Mouse (Mus musculus) neural tube, embryonic 13.5 days (tissue): ENCODE data around the gene Luzp1. TPM values are rescaled to one million over a fixed set of nuclear protein-coding genes. Genes with fewer than 3 reads are reported as not detected.

Source experiments
- ATAC-seq: fragments of 200-750 bp; cut with Nextera tagmentation; 2 replicates; pipeline ENCODE4 v1.8.0; 2017; ENCODE audit warnings: low read depth, mild to moderate bottlenecking, moderate TSS enrichment, moderate library complexity
- H3K27ac ChIP-seq: fragments of 300-500 bp; sonication (generic); replicated peaks from 2 replicates; pipeline ENCODE4 v1.5.1; 2015; ENCODE audit warnings: moderate library complexity, mild to moderate bottlenecking, inconsistent platforms
- H3K27me3 ChIP-seq: fragments of 300-500 bp; sonication (generic); 2 replicates; pipeline ENCODE4 v1.6.1; 2015; ENCODE audit warnings: mild to moderate bottlenecking, inconsistent platforms
- H3K36me3 ChIP-seq: fragments of 300-500 bp; sonication (generic); 2 replicates; pipeline ENCODE4 v1.6.1; 2015; ENCODE audit warnings: mild to moderate bottlenecking, inconsistent platforms
- H3K4me1 ChIP-seq: fragments of 300-500 bp; sonication (generic); replicated peaks from 2 replicates; pipeline ENCODE4 v1.6.1; 2015; ENCODE audit warnings: inconsistent platforms
- H3K4me2 ChIP-seq: fragments of 300-500 bp; sonication (generic); 2 replicates; pipeline ENCODE4 v1.6.1; 2015; ENCODE audit warnings: inconsistent platforms, mild to moderate bottlenecking, moderate library complexity
- H3K4me3 ChIP-seq: fragments of 300-500 bp; sonication (generic); 2 replicates; pipeline ENCODE4 v1.5.1; 2015; ENCODE audit warnings: mild to moderate bottlenecking, inconsistent platforms
- H3K9ac ChIP-seq: fragments of 300-500 bp; sonication (generic); 2 replicates; pipeline ENCODE4 v1.6.1; 2015; ENCODE audit warnings: moderate library complexity, mild to moderate bottlenecking, inconsistent platforms
- H3K9me3 ChIP-seq: fragments of 300-500 bp; sonication (generic); 2 replicates; pipeline ENCODE4 v1.6.1; 2016; ENCODE audit warnings: inconsistent platforms
- WGBS: fragments of 180-500 bp; shearing (Covaris S2); methylation state at CpG from one replicate; pipeline ENCODE4 v1.1.7; 2015; 5-methylcytosine and 5-hydroxymethylcytosine counted together
- polyA plus RNA-seq: library from polyadenylated mRNA; unstranded; fragments of >200 nt; fragmentation: Nextera tagmentation; extraction: Ambion mirVana; gene quantifications from 2 replicates; pipeline ENCODE4 v1.2.1, GENCODE M21; 2015

The Luzp1 gene
- polyA plus RNA-seq, 1 experiment from 2014 or later = 70.9 TPM

- no peaks in the 10 kb centered on the region for H3K27me3 ChIP-seq
- peaks cover 43% of the 10 kb centered on the region for H3K4me1 ChIP-seq
- no peak overlapping the region for H3K27ac ChIP-seq
- H3K9me3 ChIP-seq = no peaks in the 10 kb centered on the region
- peak overlapping the region; percentile 99 for H3K4me3 ChIP-seq
- peak overlapping the region; percentile 76 for H3K4me2 ChIP-seq
- 87% methylated on average over 2 of the region's 2 CpGs for WGBS
- no peaks in the 10 kb centered on the region for H3K36me3 ChIP-seq
- no peak for ATAC-seq
- peak overlapping the region; percentile 100 for H3K9ac ChIP-seq
These were observed 131.0 kb downstream of the Luzp1 start for GRCm38 (mm10) chr4:136600536-136600935.

GRCm38 (mm10) chr4:136601476-136601875 is 131.9 kb downstream of the Luzp1 start:
- Histone ChIP-seq H3K4me3 (peak overlapping the region; percentile 99), H3K9me3 (no peaks in the 10 kb centered on the region), H3K4me2 (peak overlapping the region; percentile 76), H3K36me3 (no peaks in the 10 kb centered on the region), H3K4me1 (peaks cover 37% of the 10 kb centered on the region), H3K27me3 (no peaks in the 10 kb centered on the region), H3K9ac (peak overlapping the region; percentile 100), H3K27ac (peak overlapping the region; percentile 96)
- ATAC-seq = no peak
- under 1% methylated on average over 13 of the region's 13 CpGs for whole genome bisulfite sequencing

- H3K9me3 ChIP-seq = no peaks in the 10 kb centered on the region
- H3K4me3 ChIP-seq = peak overlapping the region; percentile 99
- no peaks in the 10 kb centered on the region for H3K27me3 ChIP-seq
- 1% methylated on average over 56 of the region's 68 CpGs for WGBS
- peak overlapping the region; percentile 76 for H3K4me2 ChIP-seq
- peak overlapping the region; percentile 100 for H3K9ac ChIP-seq
- no peaks in the 10 kb centered on the region for H3K36me3 ChIP-seq
- H3K4me1 ChIP-seq = peaks cover 33% of the 10 kb centered on the region
- H3K27ac ChIP-seq = peak overlapping the region; percentile 96
- ATAC-seq = peak; percentile 66
These were observed 132.5 kb downstream of the Luzp1 start for GRCm38 (mm10) chr4:136602018-136602554.

- ATAC-seq = peak; percentile 91
- no peaks in the 10 kb centered on the region for H3K9me3 ChIP-seq
- H3K4me2 ChIP-seq = peak within 1 kb of the TSS; percentile 76
- WGBS = under 1% methylated on average over 31 of the region's 45 CpGs
- no peaks in the 10 kb centered on the region for H3K36me3 ChIP-seq
- H3K27me3 ChIP-seq = no peaks in the 10 kb centered on the region
- peak within 1 kb of the TSS; percentile 100 for H3K9ac ChIP-seq
- H3K4me1 ChIP-seq = peaks cover 30% of the 10 kb centered on the region
- H3K27ac ChIP-seq = peak within 1 kb of the TSS; percentile 96
- peak within 1 kb of the TSS; percentile 99 for H3K4me3 ChIP-seq
These were observed 133.0 kb downstream of the Luzp1 start, which contains the start of gene Kdm1a for GRCm38 (mm10) chr4:136602568-136602967. Gene Kdm1a (minus strand): TSS chr4:136602723.

Other genes with a start within 250 kb of the Luzp1 start
- 1.9 and 2.6 TPM in 2 replicates for gene Tcea3, start 222.0 kb upstream of the Luzp1 start, polyA plus RNA-seq
- gene Zfp46, start 185.1 kb upstream of the Luzp1 start, polyA plus RNA-seq = 41.9 and 45.8 TPM in 2 replicates
- 215 and 234 TPM in 2 replicates for gene Hnrnpr, start 158.8 kb upstream of the Luzp1 start, polyA plus RNA-seq
- 0.75 and 1.4 TPM in 2 replicates for gene Htr1d, start 46.2 kb upstream of the Luzp1 start, polyA plus RNA-seq
- gene 6030445D17Rik, start 7.5 kb upstream of the Luzp1 start, polyA plus RNA-seq = 0.43 TPM in 1 of 2 replicates, not detected in the other
- gene Kdm1a, start 133.0 kb downstream of the Luzp1 start, polyA plus RNA-seq = 76.5 TPM in 2 replicates
- gene Tex46, start 140.7 kb downstream of the Luzp1 start, polyA plus RNA-seq = not detected in 2 replicates
- gene Lactbl1, start 152.9 kb downstream of the Luzp1 start, polyA plus RNA-seq = 0.10 TPM in 1 of 2 replicates, not detected in the other